Mouse (Mus musculus): ENCODE results near the gene Skint5.
"Not testable (repeated sequence)": the region's sequence is repeated elsewhere in the genome, so short reads cannot be mapped to it uniquely, and the experiment has no call there.

Skint5 gene

DNA sequence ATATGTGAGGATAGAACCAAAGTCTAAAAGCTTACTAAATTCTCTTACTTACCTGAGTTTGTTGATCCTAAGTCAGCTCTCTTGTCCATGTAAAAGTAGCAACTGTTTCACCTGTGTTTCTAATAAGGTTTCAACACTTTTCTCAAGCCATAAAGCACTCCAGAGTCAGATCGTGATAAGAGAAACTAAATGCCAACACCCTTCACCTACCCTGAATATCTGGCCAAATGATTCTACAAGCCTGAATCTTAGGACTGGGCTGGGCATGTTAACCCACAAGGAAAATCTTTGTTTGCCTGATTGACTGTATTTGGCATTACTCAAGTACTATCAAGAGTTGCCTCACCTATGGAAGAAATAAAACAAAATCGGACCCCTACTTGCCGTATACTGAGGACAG lies at the start of gene Skint5:
Skint5 (minus strand) TSS at position 101 of the 400 bp plus-strand sequence.
- no peak for DNase-seq

DNA sequence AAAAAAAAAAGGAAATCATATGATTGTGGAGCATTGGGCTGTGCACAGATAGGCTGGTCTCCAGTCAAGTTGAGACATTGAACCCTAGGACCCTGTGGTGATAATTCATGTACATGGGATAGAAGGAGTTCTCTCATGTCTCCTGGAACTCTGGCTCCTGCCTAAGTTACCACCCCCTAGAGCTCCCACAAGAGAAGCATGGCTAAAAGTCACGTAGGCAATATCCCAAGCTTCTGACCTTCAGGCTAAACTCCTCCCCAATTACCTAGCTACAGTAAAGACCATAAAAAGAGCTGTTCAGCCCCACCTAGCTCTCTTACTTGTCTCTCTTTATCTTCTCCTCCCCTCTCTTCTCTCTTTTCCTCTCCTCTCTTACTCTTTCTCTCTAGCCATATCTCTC lies 42.0 kb downstream of the Skint5 start:
- DNase-seq: no peak

DNA sequence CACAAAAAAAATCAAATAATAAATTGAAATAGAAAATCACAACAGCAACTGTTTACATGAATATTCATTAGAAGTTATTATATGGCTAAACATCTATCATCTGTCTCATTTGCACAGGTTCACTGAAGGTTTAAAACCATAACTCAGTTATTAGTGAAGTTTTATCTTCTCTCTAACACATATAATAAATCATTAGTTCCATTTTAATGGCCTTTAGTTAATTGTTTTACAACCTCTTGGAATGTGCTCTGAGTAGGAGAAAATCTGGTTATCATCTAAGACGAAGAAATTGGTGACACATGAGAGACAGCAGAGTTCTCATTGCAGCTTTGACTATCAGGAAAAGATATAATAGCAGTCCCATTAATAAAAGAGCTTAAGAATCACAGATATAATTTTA lies 235.1 kb downstream of the Skint5 start:
- no peak for DNase-seq

DNA sequence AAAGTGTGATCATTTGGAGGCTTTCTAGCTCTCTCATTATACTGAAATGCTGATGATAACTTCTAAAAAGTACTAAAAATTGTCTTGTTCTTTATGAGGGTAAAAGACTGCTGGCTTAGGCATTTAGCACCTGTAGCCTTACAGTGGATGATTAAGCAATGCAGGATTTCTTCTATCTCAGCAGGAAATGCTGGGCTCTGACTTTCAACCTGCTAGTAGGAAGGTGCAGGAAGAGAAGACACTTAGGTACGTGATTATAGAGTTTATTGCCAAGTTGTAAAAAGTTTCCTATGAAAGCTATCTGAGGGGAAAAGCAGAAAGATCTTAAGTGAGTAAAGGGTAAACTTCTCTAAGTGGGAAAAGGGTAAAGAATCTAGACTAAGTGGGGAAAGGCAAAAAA lies 235.6 kb downstream of the Skint5 start:
- DNase-seq: no peak

DNA sequence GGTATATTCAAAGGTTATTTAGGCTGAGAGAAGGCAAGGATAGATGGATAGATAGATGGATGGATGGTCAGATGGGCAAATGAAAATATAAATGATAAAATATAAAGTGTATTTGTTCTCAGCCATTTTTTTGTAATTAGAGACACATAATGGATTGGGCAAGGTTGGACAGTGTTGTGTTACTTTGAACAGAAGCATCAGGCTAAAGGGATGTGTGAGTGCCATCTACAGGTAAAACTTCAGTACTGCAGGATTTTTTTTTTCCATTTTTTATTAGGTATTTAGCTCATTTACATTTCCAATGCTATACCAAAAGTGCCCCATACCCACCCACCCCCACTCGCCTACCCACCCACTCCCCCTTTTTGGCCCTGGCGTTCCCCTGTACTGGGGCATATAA lies 551.1 kb downstream of the Skint5 start:
- DNase-seq: not testable (repeated sequence)
